Comparison of ENCODE assay signal across 29 mouse cellular contexts in genomic region chr17:45065465-45065864, GRCm38 (mm10).
DNase-seq lines count a peak whose midpoint lies in the region; ATAC-seq and TF ChIP-seq lines count a peak whose summit lies in the region.
"Had no signal": no experiment of that assay in that cellular context is flagged by ENCODE, and none has a peak within 500 bp of the region (broad histone marks: within the 10 kb centered on the region; RNA-seq: fewer than 3 reads in every experiment).

No protein-coding gene starts in this region.

- no peak overlapping the region for H3K9ac ChIP-seq in embryonic facial prominence, embryonic 14.5 days (ENCODE audit: low read depth, low read length)
- H3K9ac ChIP-seq: hindbrain, embryonic 15.5 days; liver, embryonic 14.5 days; lung, embryonic 14.5 days had no signal

- peak; percentile 57 for ATAC-seq in Patski
- peak; percentile 44; the same call in 1 of the 2 replicates for ATAC-seq in embryonic facial prominence, embryonic 14.5 days (ENCODE audit: low read depth)
- ATAC-seq: CD4-positive, CD25-positive, alpha-beta regulatory T cell, adult 4 months; forebrain, embryonic 14.5 days; midbrain, embryonic 16.5 days had no signal

- TF ChIP-seq CTCF in Patski (IDR thresholded peaks at IDR 0.05): no peak

- no peak overlapping the region for H3K27ac ChIP-seq in embryonic facial prominence, embryonic 14.5 days (replicated peaks; ENCODE audit: low read depth, low read length)
- H3K27ac ChIP-seq: hindbrain, embryonic 10.5 days; hindbrain, embryonic 15.5 days; liver, embryonic 14.5 days had no signal

- peaks cover 17% of the 10 kb centered on the region for H3K4me1 ChIP-seq in embryonic facial prominence, embryonic 14.5 days (ENCODE audit: control insufficient read depth, insufficient read depth, low read length)
- H3K4me1 ChIP-seq: hindbrain, embryonic 15.5 days had no signal

- H3K4me2 ChIP-seq in embryonic facial prominence, embryonic 14.5 days (ENCODE audit: low read depth, low read length): no peak overlapping the region
- H3K4me2 ChIP-seq: heart, embryonic 11.5 days; hindbrain, embryonic 15.5 days; lung, embryonic 14.5 days; midbrain, embryonic 11.5 days had no signal

- POLR2A ChIA-PET in Patski (lab: Charles Lee): no interaction called here

- CTCF ChIA-PET in Patski (lab: Charles Lee): interaction anchor here (1.1 to 1.2 kb wide), 2 partner anchors 20 to 22 kb away, joined by 3 read pairs; no protein-coding TSS in a partner anchor

- H3K4me3 ChIP-seq in embryonic facial prominence, embryonic 14.5 days (ENCODE audit: low read depth, low read length): no peak overlapping the region
- H3K4me3 ChIP-seq: hindbrain, embryonic 10.5 days; hindbrain, embryonic 15.5 days had no signal

- DNase-seq in adrenal gland, adult 2 months: peak; percentile 53
- DNase-seq in adrenal gland, postnatal 4 days (ENCODE audit: low spot score in 2 of 2): no peak
- DNase-seq in 3T3-L1 (ENCODE audit: low read depth, low spot score): peak; percentile 66
- no peak for DNase-seq in Patski (ENCODE audit: low read depth, low spot score)
- DNase-seq in embryonic facial prominence, embryonic 14.5 days (ENCODE audit: low spot score): no peak
- no peak for DNase-seq in MN1 (ENCODE audit: low spot score)
- DNase-seq in layer of hippocampus, adult 11-12 months (ENCODE audit: low spot score): no peak
- no peak for DNase-seq in cerebellum, adult 9-11 months
- DNase-seq: cerebellum, adult 11 months; cerebellum, adult 9-10 months; gastrocnemius, postnatal 14 days; heart, adult 18-20 months; kidney, adult 2 months; kidney, postnatal 4 days; layer of hippocampus, postnatal 36 days; liver; lung, embryonic 14.5 days; lung, postnatal 36 days; right cerebral cortex, postnatal 25 days; thymus, adult 2 months; thymus, postnatal 36 days had no signal

- in situ Hi-C loops in Patski (cut with MboI; ENCODE audit: low pct_unique_long_range_greater_than_20kb): no loop called here

- H3K9me3 ChIP-seq in embryonic facial prominence, embryonic 14.5 days (ENCODE audit: control insufficient read depth, low read length): peaks cover 3% of the 10 kb centered on the region; the same call in 1 of the 2 replicates
- H3K9me3 ChIP-seq: hindbrain, embryonic 10.5 days; hindbrain, embryonic 15.5 days had no signal

- no peaks in the 10 kb centered on the region for H3K27me3 ChIP-seq in Patski
- no peaks in the 10 kb centered on the region for H3K27me3 ChIP-seq in embryonic facial prominence, embryonic 14.5 days (replicated peaks; ENCODE audit: control insufficient read depth, insufficient read depth, low read length)
- H3K27me3 ChIP-seq: hindbrain, embryonic 15.5 days had no signal

- H3K36me3 ChIP-seq in embryonic facial prominence, embryonic 14.5 days (ENCODE audit: control insufficient read depth, insufficient read depth, low read length): no peaks in the 10 kb centered on the region
- H3K36me3 ChIP-seq: hindbrain, embryonic 10.5 days; hindbrain, embryonic 15.5 days had no signal

- WGBS in embryonic facial prominence, embryonic 14.5 days: 71% methylated on average over 2 of the region's 2 CpGs

Comparison
In these comparisons a context has a peak if more than half of its experiments do, and no peak if none do; other contexts are left out.
1. DNase-seq: peak in adrenal gland, adult 2 months (single experiment) and 3T3-L1 (single experiment); none in adrenal gland, postnatal 4 days (0 of 2), Patski (single experiment), embryonic facial prominence, embryonic 14.5 days (single experiment), MN1 (single experiment), layer of hippocampus, adult 11-12 months (single experiment) and cerebellum, adult 9-11 months (single experiment).